Mouse (Mus musculus): ENCODE measurements around the gene Hmgxb4.
A peak's percentile ranks its signal among the peaks of the same experiment; 100 is the strongest.

Gene Hmgxb4

DNA sequence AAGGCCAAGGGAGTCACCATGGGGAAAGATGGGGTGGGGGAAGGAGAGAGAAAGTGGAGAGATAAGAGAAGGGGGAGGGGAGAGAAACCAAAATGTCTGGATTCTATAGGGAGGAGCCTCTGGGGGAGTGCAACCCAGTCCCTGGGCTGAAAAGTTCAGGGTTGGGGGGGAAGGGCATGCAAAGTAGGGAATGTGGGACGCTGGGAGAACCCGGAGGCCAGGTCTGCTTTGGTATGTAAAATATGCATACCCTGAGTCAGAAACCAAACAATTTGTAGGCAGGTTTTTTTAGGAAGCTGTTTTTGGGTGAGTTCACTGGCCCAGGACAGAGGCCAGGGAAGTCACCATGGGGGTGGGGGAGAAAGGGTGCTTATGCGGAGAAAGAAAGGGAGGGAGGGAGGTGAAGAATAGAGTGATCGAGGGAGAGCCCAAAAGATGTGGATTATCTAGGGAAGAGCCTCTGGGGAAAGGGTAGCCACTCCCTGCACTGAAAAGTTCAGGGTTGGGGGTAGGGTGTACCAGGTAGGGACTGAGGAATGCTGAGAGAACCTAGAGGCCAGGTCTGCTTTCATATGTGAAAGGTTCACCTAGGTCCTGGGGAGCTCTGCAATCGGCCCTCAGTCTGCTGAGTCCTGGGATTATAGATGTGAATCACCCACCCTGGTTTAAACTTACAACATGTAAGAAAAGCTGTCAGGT lies 25.3 kb downstream of the Hmgxb4 start:
- DNase-seq (ENCODE audit: low spot score): no peak

DNA sequence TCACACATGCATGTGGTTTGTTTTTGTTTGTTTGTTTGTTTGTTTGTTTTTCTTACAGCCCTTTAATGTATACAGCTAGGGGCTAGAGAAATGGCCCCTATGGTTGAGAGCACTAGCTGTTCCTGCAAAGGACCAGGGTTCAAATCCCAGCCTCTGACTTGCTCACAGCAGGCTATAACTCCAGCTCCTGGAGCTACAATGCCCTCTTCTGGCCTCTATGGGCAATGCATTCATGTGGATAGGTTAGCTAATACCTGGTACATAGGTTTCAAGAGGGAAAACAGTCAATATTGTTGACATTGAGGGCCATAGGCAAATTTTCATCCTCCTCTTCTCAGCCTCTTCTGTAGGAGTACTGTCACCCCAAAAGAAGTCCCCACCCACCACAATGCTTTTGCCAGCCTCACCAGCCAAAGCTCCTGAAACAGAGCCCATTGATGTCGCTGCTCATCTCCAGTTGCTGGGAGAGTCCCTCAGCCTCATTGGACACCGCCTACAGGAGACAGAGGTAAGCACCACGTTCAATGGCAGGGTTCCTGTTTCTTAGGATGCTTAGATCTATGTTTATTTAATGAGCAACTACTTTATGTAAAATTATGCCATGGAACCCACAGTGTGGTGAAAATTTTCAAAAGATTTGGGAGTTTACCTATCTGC lies 30.6 kb downstream of the Hmgxb4 start:
- DNase-seq (ENCODE audit: low spot score): no peak

DNA sequence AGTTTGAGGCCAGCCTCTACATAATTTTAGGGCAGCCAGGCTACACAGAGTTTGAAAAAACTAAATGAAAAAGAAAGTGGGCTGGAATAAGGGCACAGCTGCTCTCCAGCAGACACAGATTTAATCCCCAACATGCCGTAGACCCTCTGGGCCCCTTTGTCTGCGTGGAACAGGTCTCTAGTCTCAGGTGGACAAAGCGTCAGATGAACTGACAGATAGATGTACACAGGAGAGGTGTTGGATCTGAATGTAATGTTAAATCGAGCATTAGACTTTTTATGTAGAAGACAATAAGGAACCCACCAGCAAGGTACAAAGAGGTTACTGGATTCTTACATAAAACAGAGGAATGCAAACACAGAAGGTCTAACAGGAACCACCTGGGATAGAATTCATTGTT lies 32.7 kb downstream of the Hmgxb4 start:
- DNase-seq (ENCODE audit: low spot score): no peak

DNA sequence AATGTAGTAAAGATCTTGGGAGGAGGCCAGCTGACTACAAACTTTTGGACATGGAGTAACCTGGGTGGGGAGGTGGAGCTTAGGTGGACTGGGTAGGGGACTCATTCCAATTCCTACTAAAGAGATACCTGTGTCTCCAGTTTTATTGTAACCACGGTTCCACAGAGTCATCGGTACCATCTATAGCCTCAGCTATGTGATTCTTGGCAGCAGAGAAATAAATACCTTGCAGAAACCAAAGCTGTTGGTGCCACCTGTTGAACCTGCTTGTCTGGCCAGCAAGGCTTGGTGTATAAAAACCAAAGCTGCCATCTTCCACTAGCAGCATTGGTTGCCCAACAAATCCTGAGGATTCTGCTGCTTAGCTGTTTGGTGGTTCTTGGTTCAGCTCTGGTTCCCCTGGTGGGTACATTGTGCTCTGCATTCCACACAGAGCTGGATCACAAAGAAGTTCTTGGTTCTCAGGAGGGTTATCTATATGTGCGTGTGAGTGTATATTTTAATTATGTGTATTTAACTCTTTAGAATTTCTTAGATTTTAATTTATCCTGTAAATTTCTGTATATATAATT lies 37.4 kb downstream of the Hmgxb4 start:
- no peak for DNase-seq (ENCODE audit: low spot score)

DNA sequence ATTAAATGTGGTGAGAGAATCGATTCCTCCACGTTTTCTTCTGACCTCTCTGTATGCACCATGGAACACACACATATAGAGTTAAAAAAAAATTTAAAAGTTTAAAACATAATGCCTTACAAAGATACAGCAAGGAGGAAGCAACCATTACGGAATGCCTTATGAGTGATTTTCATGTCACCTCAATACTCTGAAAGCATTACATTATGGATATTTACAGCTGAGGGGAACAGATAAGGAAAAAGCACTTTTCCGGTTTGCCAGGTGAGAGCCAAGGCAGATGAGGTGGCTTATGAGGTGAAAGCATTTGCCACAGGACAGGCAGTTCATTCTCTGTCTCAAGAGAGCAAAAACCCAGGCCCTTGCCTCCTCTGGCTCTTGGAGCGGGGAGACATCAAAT lies 39.8 kb downstream of the Hmgxb4 start:
- peak; percentile 22 for DNase-seq (ENCODE audit: low spot score)

DNA sequence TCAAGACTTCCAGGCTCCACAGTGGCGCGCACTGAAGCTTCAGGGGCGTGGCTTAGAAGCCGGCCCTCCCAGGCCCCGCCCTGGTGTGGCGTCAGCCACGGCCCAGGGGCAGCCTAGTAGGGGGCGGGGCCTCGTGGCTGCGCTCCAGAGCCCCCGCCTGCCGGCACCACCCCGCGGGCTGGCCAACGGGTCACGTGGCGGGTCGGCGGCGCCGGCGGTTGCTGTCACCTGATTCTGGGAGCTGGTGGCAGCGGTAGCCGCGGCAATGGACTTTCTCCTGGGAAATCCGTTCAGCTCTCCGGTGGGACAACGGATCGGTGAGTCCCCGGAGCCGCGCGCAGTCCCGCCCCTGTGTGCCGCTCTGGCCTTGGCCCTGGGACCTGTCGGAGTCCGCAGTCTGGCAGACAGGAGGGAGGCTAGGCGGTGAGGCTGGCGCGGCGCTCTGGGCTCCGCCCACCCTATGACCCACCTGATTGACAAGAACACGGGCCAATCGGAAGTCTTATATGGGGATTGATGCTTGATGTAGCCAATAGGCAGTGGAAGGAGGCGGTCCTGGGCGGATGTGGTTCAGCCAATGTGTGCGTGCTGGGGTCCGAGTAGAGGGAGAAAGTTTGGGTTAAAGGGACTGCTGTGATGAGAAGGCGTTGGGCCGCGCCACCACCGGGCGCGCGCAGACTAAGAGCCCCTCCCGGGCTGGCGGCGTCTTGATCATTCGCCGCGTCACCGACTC lies 40.5 kb downstream of the Hmgxb4 start, which contains the start of gene Tom1:
Gene Tom1, plus strand, starts transcription at position 195 of the 733 bp plus-strand sequence.
- DNase-seq (ENCODE audit: low spot score): peak; percentile 97

GRCm38 (mm10) chr8:75034285-75034684 lies 41.1 kb downstream of the Hmgxb4 start:
- DNase-seq (ENCODE audit: low spot score): no peak

GRCm38 (mm10) chr8:75035640-75036039 lies 42.5 kb downstream of the Hmgxb4 start:
- DNase-seq (ENCODE audit: low spot score): no peak

- no peak for DNase-seq (ENCODE audit: low spot score)
Measured at GRCm38 (mm10) chr8:75038497-75038896, 45.3 kb downstream of the Hmgxb4 start.

- DNase-seq (ENCODE audit: low spot score): no peak
Measured at GRCm38 (mm10) chr8:75039754-75040153, 46.6 kb downstream of the Hmgxb4 start.

- DNase-seq (ENCODE audit: low spot score): no peak
Measured at GRCm38 (mm10) chr8:75042171-75042570, 49.0 kb downstream of the Hmgxb4 start.

DNA sequence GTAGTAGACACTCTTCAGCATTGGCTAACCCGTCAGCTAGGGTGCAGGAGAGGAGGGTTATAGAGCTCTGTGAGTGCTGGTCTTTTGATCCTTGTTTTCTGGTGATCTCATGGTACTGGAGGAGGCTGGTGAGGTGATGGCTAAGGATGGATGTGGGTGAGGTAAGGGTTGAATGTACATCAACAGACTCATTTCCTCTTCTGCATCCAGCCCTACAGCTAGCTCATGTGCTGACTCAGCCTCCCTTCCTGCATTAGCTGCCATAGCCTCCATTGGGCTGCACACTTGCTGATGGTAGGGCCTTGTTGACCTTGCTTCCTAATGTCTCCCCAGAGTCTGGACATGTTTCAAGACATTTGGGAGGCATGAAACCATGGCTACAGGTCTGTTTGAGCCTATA lies 49.8 kb downstream of the Hmgxb4 start:
- DNase-seq (ENCODE audit: low spot score): no peak

DNA sequence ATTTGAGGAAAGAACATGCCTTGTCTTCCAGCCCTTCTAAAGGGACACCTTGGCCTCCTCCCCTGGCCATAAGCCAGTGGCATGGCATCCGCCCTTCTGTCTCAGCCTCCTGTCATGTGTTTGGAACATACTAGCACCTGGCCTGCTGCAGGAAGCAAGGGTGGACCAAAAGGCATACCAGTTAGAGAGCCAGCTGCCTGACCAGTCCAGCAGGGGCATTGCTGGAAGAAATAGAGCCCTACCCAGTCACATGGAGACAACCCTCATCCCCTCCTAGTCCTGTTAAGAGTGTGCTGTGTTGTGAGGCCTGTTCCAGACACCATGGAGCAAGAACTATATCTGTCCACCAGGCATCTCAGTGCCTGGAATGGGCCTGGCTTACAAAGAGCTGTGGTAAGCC lies 53.1 kb downstream of the Hmgxb4 start:
- no peak for DNase-seq (ENCODE audit: low spot score)

DNA sequence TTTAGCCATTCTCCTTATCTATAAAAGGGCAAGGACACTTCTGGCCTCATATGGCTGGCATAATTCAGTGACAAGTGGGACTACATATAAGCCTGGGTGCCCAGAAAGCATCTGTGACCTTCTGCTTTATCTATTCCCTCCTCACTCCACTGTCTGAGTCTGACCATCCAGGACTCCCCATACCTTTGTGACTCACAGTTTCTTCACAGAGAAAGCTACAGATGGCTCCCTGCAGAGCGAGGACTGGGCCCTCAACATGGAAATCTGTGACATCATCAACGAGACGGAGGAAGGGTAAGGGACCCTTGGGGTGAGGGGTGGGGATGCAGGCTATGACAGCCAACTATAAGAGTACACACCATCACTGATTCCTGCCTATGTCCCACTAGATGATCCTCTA lies 54.6 kb downstream of the Hmgxb4 start:
- DNase-seq (ENCODE audit: low spot score): no peak

GRCm38 (mm10) chr8:75053342-75053741 lies 60.2 kb downstream of the Hmgxb4 start:
- no peak for DNase-seq (ENCODE audit: low spot score)

DNA sequence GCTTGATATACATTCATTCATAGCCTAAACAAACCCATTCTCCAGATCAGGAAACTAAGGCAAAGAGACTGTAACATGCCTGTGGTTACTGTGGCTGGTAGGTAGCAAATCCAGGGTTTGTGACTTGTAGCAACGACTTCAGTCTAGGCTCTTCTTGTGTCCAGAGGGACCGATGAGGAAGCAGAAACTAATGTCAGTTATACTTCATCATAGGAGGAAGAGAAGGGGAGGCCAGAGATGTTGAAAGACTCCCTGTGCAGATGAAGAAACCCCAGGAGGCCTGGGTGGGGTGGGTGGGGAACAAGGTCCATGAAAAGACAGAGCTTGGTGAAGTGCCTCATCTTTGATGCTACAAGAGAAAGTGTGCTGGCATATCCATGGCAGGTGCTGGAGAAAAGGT lies 62.5 kb downstream of the Hmgxb4 start:
- no peak for DNase-seq (ENCODE audit: low spot score)

- no peak for DNase-seq (ENCODE audit: low spot score)
Measured at GRCm38 (mm10) chr8:75060022-75060421, 66.9 kb downstream of the Hmgxb4 start.

DNA sequence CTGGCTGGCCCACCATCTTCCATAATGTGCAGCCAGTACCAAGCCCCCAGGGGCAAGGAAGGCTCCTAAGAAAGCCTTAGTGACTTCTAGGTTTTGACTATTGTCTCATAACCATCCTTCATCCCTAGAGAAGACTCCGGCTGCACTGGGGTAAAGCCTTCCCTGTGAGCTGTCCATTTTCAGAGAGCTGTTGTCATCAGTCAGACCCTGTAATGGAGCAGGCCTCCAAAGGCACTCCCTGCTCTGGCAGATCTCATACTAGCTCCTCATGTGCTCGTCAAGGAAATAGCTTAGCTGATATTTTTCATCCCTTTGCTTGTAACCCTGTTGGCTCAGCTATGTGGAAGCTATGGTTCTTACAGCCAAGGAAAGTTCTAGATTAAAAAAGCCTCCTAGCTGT lies 67.7 kb downstream of the Hmgxb4 start:
- DNase-seq (ENCODE audit: low spot score): no peak

- no peak for DNase-seq (ENCODE audit: low spot score)
Measured at GRCm38 (mm10) chr8:75063290-75063689, 70.1 kb downstream of the Hmgxb4 start.

- DNase-seq (ENCODE audit: low spot score): no peak
Measured at GRCm38 (mm10) chr8:75064790-75065189, 71.6 kb downstream of the Hmgxb4 start.

GRCm38 (mm10) chr8:75067287-75067686 lies 74.1 kb downstream of the Hmgxb4 start:
- DNase-seq (ENCODE audit: low spot score): no peak

DNA sequence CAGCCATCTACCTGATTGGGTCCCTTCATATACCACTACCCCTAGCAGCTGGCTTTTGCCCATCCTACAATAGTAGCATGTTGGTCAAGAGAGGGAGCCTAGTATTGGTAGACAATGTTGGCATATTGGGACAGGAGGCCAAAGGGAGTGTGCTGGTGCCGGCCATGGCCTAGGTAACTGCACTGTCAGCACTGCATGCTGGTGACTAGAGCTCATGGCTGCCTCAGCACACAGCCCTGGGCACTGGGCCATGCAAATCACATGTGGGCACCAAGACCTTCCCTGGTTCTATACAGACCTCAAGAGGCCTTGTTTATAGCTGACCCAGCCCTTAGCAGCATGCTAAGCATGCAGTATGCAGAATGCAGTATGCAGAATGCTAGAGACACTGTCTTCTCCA lies 77.1 kb downstream of the Hmgxb4 start:
- DNase-seq (ENCODE audit: low spot score): no peak
